Mouse (Mus musculus) hindbrain, postnatal 0 days (tissue): ENCODE results near the gene Kalrn. TPM values are rescaled to one million over a fixed set of nuclear protein-coding genes. Genes with fewer than 3 reads are reported as not detected.

Source experiments
- ATAC-seq: fragments of 200-750 bp; cut with Nextera tagmentation; 2 replicates; pipeline ENCODE4 v1.8.0; 2017; ENCODE audit warnings: mild to moderate bottlenecking, moderate TSS enrichment, moderate library complexity
- DNase-seq: peaks from one replicate; pipeline ENCODE4 v3.0.0-alpha.2; 2015; ENCODE audit warnings: low spot score
- H3K27ac ChIP-seq: fragments of 300-500 bp; sonication (generic); 2 replicates; pipeline ENCODE4 v1.5.1; 2014; ENCODE audit warnings: mild to moderate bottlenecking
- H3K27me3 ChIP-seq: fragments of 300-500 bp; sonication (generic); 2 replicates; pipeline ENCODE4 v1.6.1; 2014; ENCODE audit warnings: low read length, mixed read lengths; ENCODE audit not compliant: insufficient read depth
- H3K36me3 ChIP-seq: fragments of 300-500 bp; sonication (generic); 2 replicates; pipeline ENCODE4 v1.6.1; 2014; ENCODE audit warnings: low read length, mixed read lengths; ENCODE audit not compliant: insufficient read depth
- H3K4me1 ChIP-seq: fragments of 300-500 bp; sonication (generic); 2 replicates; pipeline ENCODE4 v1.6.1; 2014; ENCODE audit warnings: antibody characterized with exemption, low read length, mixed read lengths; ENCODE audit not compliant: insufficient read depth
- H3K4me2 ChIP-seq: fragments of 300-500 bp; sonication (generic); 2 replicates; pipeline ENCODE4 v1.6.1; 2014; ENCODE audit warnings: low read depth, mild to moderate bottlenecking, low read length, moderate library complexity, mixed read lengths
- H3K4me3 ChIP-seq: fragments of 300-500 bp; sonication (generic); 2 replicates; pipeline ENCODE4 v1.5.1; 2014; ENCODE audit warnings: low read length
- H3K9ac ChIP-seq: fragments of 300-500 bp; sonication (generic); replicated peaks from 2 replicates; pipeline ENCODE4 v1.6.1; 2014; ENCODE audit warnings: mild to moderate bottlenecking, low read length, moderate library complexity, mixed read lengths
- H3K9me3 ChIP-seq: fragments of 300-500 bp; sonication (generic); 2 replicates; pipeline ENCODE4 v1.6.1; 2016; ENCODE audit warnings: low read length, mixed read lengths
- CTCF ChIP-seq: IDR thresholded peaks from 2 replicates; pipeline ENCODE4 v1.5.1; 2016; ENCODE audit warnings: antibody characterized with exemption, control low read depth, low read depth
- WGBS: fragments of 180-500 bp; shearing (Covaris S2); extraction: QIAGEN DNeasy Blood & Tissue Kit; methylation state at CpG from one replicate; pipeline ENCODE4 v1.1.7; 2014; 5-methylcytosine and 5-hydroxymethylcytosine counted together
- polyA plus RNA-seq: library from polyadenylated mRNA; unstranded; fragments of >200 nt; fragmentation: Nextera tagmentation; extraction: Ambion mirVana; gene quantifications from 2 replicates; pipeline ENCODE4 v1.2.1, GENCODE M21; 2015
- total RNA-seq: library from RNA; depleted of rRNA; stranded (reverse); fragments of >200 nt; gene quantifications from 2 replicates; pipeline ENCODE4 v1.2.3, GENCODE M21; 2014

Gene Kalrn
- total and polyA plus RNA-seq, 2 experiments from 2014 or later = 17.0 to 107 TPM

DNA sequence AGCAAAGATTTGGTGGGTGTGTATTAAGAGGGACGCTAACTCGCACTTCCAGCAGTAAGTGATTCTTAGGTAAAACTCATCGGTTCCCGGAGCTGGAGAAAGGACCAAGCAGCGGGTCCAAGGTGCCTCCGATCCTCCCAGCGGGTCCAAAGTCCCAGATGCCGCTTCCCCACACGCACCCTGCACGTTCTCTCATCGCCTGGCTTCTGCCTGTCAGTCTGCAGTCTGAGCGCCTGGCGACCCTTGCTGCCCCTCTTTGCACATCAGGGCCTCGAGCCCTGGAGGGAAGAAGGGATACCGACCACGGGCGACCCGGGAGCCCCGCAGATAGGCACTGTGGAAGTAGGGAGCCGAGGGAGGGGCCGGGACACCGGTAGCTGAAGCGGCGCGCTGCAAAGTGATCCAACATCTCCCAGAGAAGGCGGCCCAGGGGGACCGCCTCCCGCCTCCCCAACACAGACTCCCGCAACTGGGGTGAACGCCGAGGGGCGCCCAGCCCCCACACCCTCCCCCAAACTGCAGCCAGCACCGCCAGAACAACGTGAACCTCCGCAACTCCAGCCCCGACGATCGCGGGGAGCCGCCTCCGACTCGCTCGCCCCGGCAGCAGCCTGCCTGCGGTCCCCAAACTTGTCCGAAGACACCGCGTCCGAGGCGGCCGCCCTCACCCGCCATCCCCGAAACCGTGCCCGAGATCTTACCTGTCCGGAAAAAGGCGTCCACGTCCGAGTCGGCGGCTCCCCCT, 754 bp downstream of the Kalrn start:
- Histone ChIP-seq H3K4me1 (peaks cover 18% of the 10 kb centered on the region), H3K4me3 (peak overlapping the region; percentile 84), H3K9me3 (no peaks in the 10 kb centered on the region), H3K36me3 (no peaks in the 10 kb centered on the region), H3K4me2 (peak overlapping the region; percentile 92), H3K9ac (peak overlapping the region; percentile 87), H3K27me3 (no peaks in the 10 kb centered on the region), H3K27ac (peak overlapping the region; percentile 94)
- TF ChIP-seq CTCF = no peak
- WGBS = under 1% methylated on average over 60 of the region's 61 CpGs
- ATAC-seq (peak; percentile 1; the same call in 1 of the 2 replicates), DNase-seq (peak; percentile 41)

DNA sequence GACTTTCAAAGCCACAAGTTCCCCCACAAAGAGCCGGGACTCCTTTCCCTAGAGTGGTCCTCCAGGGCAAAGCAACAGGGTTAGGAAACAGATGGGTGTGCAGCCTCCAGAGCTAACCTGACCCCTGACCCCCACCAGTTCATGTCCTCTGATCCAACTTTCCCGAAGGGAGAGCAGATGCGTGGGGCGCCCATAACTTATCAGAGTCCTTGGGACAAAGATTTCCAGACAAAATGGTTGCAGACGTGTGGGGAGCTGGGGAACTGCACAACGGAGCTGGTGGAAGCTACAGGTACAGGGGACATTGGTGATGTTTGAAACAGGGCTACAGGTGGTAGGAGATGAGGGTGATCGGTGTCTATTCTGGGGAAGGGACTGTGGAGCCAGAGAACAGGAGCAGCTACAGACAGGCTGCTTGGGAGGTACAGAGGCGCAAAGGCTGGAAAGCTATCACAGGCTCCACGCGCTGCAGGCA, 1.4 kb downstream of the Kalrn start:
- DNase-seq (peak; percentile 54), ATAC-seq (peak; percentile 8; the same call in 1 of the 2 replicates)
- H3K9me3 ChIP-seq = no peaks in the 10 kb centered on the region

DNA sequence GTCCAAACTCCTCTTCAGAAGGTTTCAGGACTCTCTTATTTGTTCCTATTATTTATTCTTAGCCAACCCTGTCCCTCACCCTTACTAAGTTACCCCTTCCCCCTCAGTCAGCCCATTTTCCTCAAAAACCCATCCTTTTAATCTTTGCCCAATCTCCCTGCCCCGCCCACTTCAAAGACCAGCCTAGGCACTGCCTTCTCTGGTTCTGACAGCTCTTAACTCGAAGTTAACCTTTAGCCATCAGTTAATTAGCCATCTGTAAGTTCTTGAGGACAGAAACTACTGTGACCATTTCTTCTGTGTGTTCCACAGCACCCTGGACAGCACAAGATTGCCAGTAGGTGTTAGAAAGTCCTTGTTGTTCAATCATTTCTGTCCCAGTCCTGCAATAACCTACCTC, 3.4 kb downstream of the Kalrn start:
- no peak for TF ChIP-seq CTCF
- WGBS = 58% methylated on average over 2 of the region's 2 CpGs
- Histone ChIP-seq H3K9ac (no peak overlapping the region), H3K4me3 (no peak overlapping the region), H3K27me3 (no peaks in the 10 kb centered on the region), H3K9me3 (no peaks in the 10 kb centered on the region), H3K36me3 (no peaks in the 10 kb centered on the region), H3K4me2 (no peak overlapping the region), H3K4me1 (peaks cover 18% of the 10 kb centered on the region), H3K27ac (no peak overlapping the region)
- DNase-seq (no peak), ATAC-seq (no peak)

More for the DNA sequence above, 1.4 kb downstream of the Kalrn start:
- H3K4me2 ChIP-seq = peak overlapping the region; percentile 92
- peak overlapping the region; percentile 87 for H3K9ac ChIP-seq
- H3K4me1 ChIP-seq = peaks cover 18% of the 10 kb centered on the region
- no peak overlapping the region; the same call in 1 of the 2 replicates for H3K27ac ChIP-seq
- H3K4me3 ChIP-seq = peak overlapping the region; percentile 84
- under 1% methylated on average over 10 of the region's 10 CpGs for WGBS
- no peaks in the 10 kb centered on the region for H3K36me3 ChIP-seq
- H3K27me3 ChIP-seq = no peaks in the 10 kb centered on the region
- TF ChIP-seq CTCF = peak; percentile 65

DNA sequence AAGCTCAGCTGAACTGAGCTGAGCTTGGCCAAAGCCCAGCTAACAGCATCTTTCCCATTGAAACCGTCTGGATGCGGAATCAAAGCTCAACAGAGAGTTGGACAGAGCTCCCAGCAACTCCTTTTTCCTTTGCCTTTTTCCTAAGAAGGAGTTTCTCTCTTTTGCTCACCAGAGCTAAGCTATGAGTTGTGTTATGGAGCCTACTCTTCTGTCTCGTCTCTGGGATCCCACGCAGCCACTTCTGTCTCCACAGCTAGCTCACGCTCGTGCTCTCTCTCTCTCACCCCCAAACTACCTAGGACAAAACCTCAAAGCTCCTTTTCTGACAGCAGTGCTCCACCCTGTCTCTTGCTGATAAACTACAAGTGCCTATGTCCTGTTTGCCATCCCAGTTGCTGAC, 4.5 kb downstream of the Kalrn start:
- Histone ChIP-seq H3K27ac (no peak overlapping the region), H3K4me3 (no peak overlapping the region), H3K4me2 (no peak overlapping the region), H3K9ac (no peak overlapping the region), H3K36me3 (no peaks in the 10 kb centered on the region), H3K27me3 (no peaks in the 10 kb centered on the region), H3K4me1 (peaks cover 11% of the 10 kb centered on the region; the same call in 1 of the 2 replicates), H3K9me3 (no peaks in the 10 kb centered on the region)
- no peak for TF ChIP-seq CTCF
- 77% methylated on average over 6 of the region's 6 CpGs for WGBS
- ATAC-seq (no peak), DNase-seq (no peak)

DNA sequence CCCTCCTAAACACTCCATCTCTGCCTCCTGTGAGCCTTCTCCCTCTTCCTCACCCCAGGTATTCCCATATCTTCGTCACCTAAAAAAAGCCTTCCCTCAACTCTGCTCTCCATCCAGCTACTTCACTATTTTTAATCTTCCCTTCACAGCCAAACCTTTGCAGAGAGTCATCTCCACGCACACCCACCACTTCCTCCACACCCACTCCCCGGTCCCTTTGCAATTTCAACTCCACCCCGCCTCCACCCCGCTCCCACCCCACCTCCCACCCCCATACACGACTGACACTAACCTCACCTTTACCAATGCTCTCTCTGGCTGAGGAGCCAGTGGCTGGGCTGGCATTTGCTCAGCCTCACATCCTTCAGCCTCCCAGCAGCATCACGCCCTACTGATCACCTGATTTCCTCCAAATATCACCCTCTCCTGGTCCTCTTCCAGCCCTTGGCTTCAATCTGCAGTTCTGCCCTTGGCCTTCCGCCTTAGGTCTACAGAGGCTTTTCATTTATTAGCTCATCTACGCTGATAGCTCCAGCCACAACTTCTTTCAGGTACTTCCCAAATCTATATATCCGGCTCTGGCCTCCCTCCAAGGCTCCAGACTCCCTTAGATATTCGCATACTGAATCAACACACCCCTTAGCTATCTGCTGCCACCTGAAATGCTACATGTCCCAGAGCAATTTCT, 9.6 kb downstream of the Kalrn start:
- no peak for DNase-seq
- no peak for TF ChIP-seq CTCF
- Histone ChIP-seq H3K4me3 (no peak overlapping the region), H3K27ac (no peak overlapping the region), H3K4me1 (peaks cover 13% of the 10 kb centered on the region), H3K4me2 (no peak overlapping the region), H3K36me3 (no peaks in the 10 kb centered on the region), H3K9me3 (no peaks in the 10 kb centered on the region), H3K27me3 (no peaks in the 10 kb centered on the region), H3K9ac (no peak overlapping the region)
- 72% methylated on average over 11 of the region's 11 CpGs for WGBS
- ATAC-seq = no peak

DNA sequence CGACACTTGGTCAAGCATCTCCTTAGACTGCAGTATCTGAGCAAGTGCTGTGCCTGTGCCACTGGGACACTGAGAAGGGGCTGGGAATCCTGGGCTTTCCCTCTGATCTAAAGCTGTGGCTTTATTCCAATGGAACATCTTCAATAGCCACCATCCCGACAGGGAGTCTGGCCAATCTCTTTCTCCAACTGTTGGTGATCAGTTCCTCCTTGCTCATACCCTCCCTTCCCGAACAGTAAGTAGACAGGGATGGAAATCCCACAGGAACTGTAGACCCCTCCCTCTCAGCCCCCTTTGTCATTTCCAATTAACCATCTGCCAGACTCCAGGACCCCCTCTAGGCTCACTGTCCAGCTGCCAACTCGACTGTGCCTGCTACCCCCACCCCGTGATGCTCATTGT, 11.6 kb downstream of the Kalrn start:
- no peak overlapping the region for H3K27ac ChIP-seq

More for the DNA sequence above, 11.6 kb downstream of the Kalrn start:
- Histone ChIP-seq H3K4me1 (peaks cover 13% of the 10 kb centered on the region), H3K27me3 (no peaks in the 10 kb centered on the region), H3K9ac (no peak overlapping the region), H3K36me3 (no peaks in the 10 kb centered on the region), H3K4me2 (no peak overlapping the region), H3K4me3 (no peak overlapping the region), H3K9me3 (no peaks in the 10 kb centered on the region)
- peak; percentile 61 for DNase-seq
- WGBS = 10% methylated on average over 5 of the region's 5 CpGs
- TF ChIP-seq CTCF = no peak
- peak; percentile 43; the same call in 1 of the 2 replicates for ATAC-seq
